Mouse (Mus musculus) liver, postnatal 0 days (tissue): ENCODE results near the gene Tbc1d14.
A peak's percentile ranks its signal among the peaks of the same experiment; 100 is the strongest.

Source experiments
- CTCF ChIP-seq: sonication (generic); IDR thresholded peaks from 2 replicates; pipeline ENCODE4 v1.5.1; 2016; ENCODE audit warnings: antibody characterized with exemption, low read depth
- EP300 ChIP-seq: IDR thresholded peaks from 2 replicates; pipeline ENCODE4 v1.6.1; 2016; ENCODE audit warnings: antibody characterized with exemption, low read depth, mild to moderate bottlenecking

DNA sequence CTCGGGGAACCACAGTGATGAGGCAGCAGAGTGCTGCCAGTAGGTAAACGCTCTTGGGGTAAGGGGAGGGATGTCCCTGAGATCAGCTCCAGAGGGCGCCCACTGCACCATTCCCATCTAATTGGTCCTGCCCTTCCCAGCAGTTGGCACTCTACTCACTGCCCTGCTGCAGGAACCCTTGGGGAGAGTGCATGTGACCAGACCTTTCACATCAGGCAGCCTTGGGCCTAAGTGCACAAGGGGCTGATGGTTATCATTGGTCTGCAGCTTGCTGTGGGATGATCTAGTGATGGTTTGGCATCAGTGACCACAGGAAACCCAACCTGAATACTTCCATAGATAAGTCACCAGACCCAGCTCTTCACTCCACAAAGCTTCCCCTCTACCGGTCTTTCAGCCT lies 4.6 kb upstream of the Tbc1d14 start:
- TF ChIP-seq CTCF (peak; percentile 52), EP300 (no peak)
